In genomic region chr3:24071169-24071797, GRCm38 (mm10) we compare ENCODE assay signal across 9 mouse cellular contexts.
DNase-seq lines count a peak whose midpoint lies in the region; ATAC-seq and TF ChIP-seq lines count a peak whose summit lies in the region.
"Had no signal": no experiment of that assay in that cellular context is flagged by ENCODE, and none has a peak within 500 bp of the region (broad histone marks: within the 10 kb centered on the region; RNA-seq: fewer than 3 reads in every experiment).

No protein-coding gene starts in this region.

- H3K9ac ChIP-seq in kidney, postnatal 0 days (ENCODE audit: low read depth, low read length) = no peak overlapping the region
- no peak overlapping the region for H3K9ac ChIP-seq in heart, adult 2 months (ENCODE audit: low read depth, low read length)
- no peak overlapping the region for H3K9ac ChIP-seq in lung, embryonic 14.5 days
- H3K9ac ChIP-seq in liver, embryonic 11.5 days (ENCODE audit: low read depth, low read length) = no peak overlapping the region
- H3K9ac ChIP-seq: limb, embryonic 13.5 days had no signal

- 53% methylated on average over 3 of the region's 3 CpGs for WGBS in kidney, postnatal 0 days
- WGBS in heart, adult 2 months = 37% methylated on average over 3 of the region's 3 CpGs
- WGBS in lung, embryonic 14.5 days = 47% methylated on average over 3 of the region's 3 CpGs
- WGBS in liver, embryonic 11.5 days = 70% methylated on average over 3 of the region's 3 CpGs

- intact Hi-C loops in heart, adult 2 months (cut with DNase I) = loop anchor here (10.0 kb wide), 1 partner anchor 54 kb away; no protein-coding TSS in a partner anchor

- no peaks in the 10 kb centered on the region for H3K27me3 ChIP-seq in kidney, postnatal 0 days (ENCODE audit: insufficient read depth, low read length)
- H3K27me3 ChIP-seq in heart, adult 2 months (ENCODE audit: control insufficient read depth, insufficient read depth, low read length) = no peaks in the 10 kb centered on the region
- H3K27me3 ChIP-seq in lung, embryonic 14.5 days (ENCODE audit: insufficient read depth, low read length) = no peaks in the 10 kb centered on the region
- H3K27me3 ChIP-seq in liver, embryonic 11.5 days (replicated peaks; ENCODE audit: control insufficient read depth, insufficient read depth, low read length) = no peaks in the 10 kb centered on the region
- H3K27me3 ChIP-seq: limb, embryonic 13.5 days had no signal

- no peak for TF ChIP-seq CTCF in kidney, postnatal 0 days (IDR thresholded peaks at IDR 0.05; ENCODE audit: low read depth)
- no peak for TF ChIP-seq CTCF in heart, adult 2 months (IDR thresholded peaks at IDR 0.05)
- no peak for TF ChIP-seq CTCF in lung, embryonic 14.5 days (IDR thresholded peaks at IDR 0.05; ENCODE audit: low read depth)

- no peak for TF ChIP-seq POLR2A in heart, adult 2 months (IDR thresholded peaks at IDR 0.05; ENCODE audit: insufficient read depth, low read depth, low read length)

- no peaks in the 10 kb centered on the region for H3K4me1 ChIP-seq in kidney, postnatal 0 days (replicated peaks; ENCODE audit: insufficient read depth, low read length)
- H3K4me1 ChIP-seq in heart, adult 2 months (ENCODE audit: control insufficient read depth, insufficient read depth, low read length) = no peaks in the 10 kb centered on the region
- H3K4me1 ChIP-seq in lung, embryonic 14.5 days (ENCODE audit: insufficient read depth) = no peaks in the 10 kb centered on the region
- H3K4me1 ChIP-seq in liver, embryonic 11.5 days (replicated peaks; ENCODE audit: control insufficient read depth, insufficient read depth, low read length) = no peaks in the 10 kb centered on the region

- DNase-seq in kidney, postnatal 0 days (ENCODE audit: low spot score) = peak; percentile 5
- no peak for DNase-seq in kidney, adult 18-20 months
- DNase-seq in adrenal gland, postnatal 25 days = peak; percentile 21
- peak; percentile 43 to 56 for DNase-seq in heart, adult 2 months
- peak; percentile 85 for DNase-seq in lung, embryonic 14.5 days
- no peak for DNase-seq in spleen, adult 12 weeks (ENCODE audit: low spot score)
- DNase-seq in liver, embryonic 11.5 days (ENCODE audit: low spot score) = no peak

- no peak overlapping the region for H3K4me2 ChIP-seq in kidney, postnatal 0 days (ENCODE audit: low read length)
- no peak overlapping the region for H3K4me2 ChIP-seq in lung, embryonic 14.5 days
- no peak overlapping the region for H3K4me2 ChIP-seq in liver, embryonic 11.5 days
- H3K4me2 ChIP-seq: limb, embryonic 13.5 days had no signal

- H3K36me3 ChIP-seq in kidney, postnatal 0 days (ENCODE audit: insufficient read depth, low read length) = no peaks in the 10 kb centered on the region
- no peaks in the 10 kb centered on the region for H3K36me3 ChIP-seq in heart, adult 2 months (ENCODE audit: control insufficient read depth, insufficient read depth, low read length)
- H3K36me3 ChIP-seq in lung, embryonic 14.5 days (ENCODE audit: insufficient read depth) = no peaks in the 10 kb centered on the region
- no peaks in the 10 kb centered on the region for H3K36me3 ChIP-seq in liver, embryonic 11.5 days (ENCODE audit: control insufficient read depth, insufficient read depth, low read length)
- H3K36me3 ChIP-seq: limb, embryonic 13.5 days had no signal

- 0 out of 2 replicates have a peak overlapping the region, but pooled peaks have one; percentile 22 for H3K27ac ChIP-seq in kidney, postnatal 0 days
- no peak overlapping the region for H3K27ac ChIP-seq in heart, adult 2 months
- peak overlapping the region; percentile 21; the same call in 1 of the 2 replicates for H3K27ac ChIP-seq in lung, embryonic 14.5 days (ENCODE audit: low read depth)
- no peak overlapping the region for H3K27ac ChIP-seq in liver, embryonic 11.5 days (ENCODE audit: low read depth, low read length)
- H3K27ac ChIP-seq: limb, embryonic 13.5 days had no signal

- H3K9me3 ChIP-seq in kidney, postnatal 0 days (replicated peaks; ENCODE audit: low read length) = no peaks in the 10 kb centered on the region
- H3K9me3 ChIP-seq in lung, embryonic 14.5 days (ENCODE audit: low read depth, low read length) = no peaks in the 10 kb centered on the region
- H3K9me3 ChIP-seq in liver, embryonic 11.5 days (ENCODE audit: control insufficient read depth, low read length) = no peaks in the 10 kb centered on the region
- H3K9me3 ChIP-seq: limb, embryonic 13.5 days had no signal

- no peak for ATAC-seq in kidney, postnatal 0 days (replicated peaks; ENCODE audit: low FRiP score, low read depth)
- ATAC-seq in lung, embryonic 14.5 days (ENCODE audit: insufficient read depth) = peak; percentile 77
- ATAC-seq in liver, embryonic 11.5 days (replicated peaks; ENCODE audit: low FRiP score) = no peak

- no peaks in the 10 kb centered on the region for H3K79me2 ChIP-seq in heart, adult 2 months (replicated peaks; ENCODE audit: control insufficient read depth, insufficient read depth, low read length)

- TF ChIP-seq EP300 in heart, adult 2 months (IDR thresholded peaks at IDR 0.05; ENCODE audit: insufficient read depth, low read depth, low read length) = no peak

- H3K4me3 ChIP-seq in kidney, postnatal 0 days (replicated peaks; ENCODE audit: low read depth, low read length) = no peak overlapping the region
- no peak overlapping the region for H3K4me3 ChIP-seq in heart, adult 2 months
- no peak overlapping the region for H3K4me3 ChIP-seq in lung, embryonic 14.5 days (ENCODE audit: low read depth, low read length)
- no peak overlapping the region for H3K4me3 ChIP-seq in liver, embryonic 11.5 days (ENCODE audit: low read depth, low read length)
- H3K4me3 ChIP-seq: erythroblast, embryonic 14.5 days; limb, embryonic 13.5 days had no signal

Comparison
In these comparisons a context has a peak if more than half of its experiments do, and no peak if none do; other contexts are left out.
1. DNase-seq: peak in kidney, postnatal 0 days (single experiment), adrenal gland, postnatal 25 days (single experiment), heart, adult 2 months (2 of 2) and lung, embryonic 14.5 days (single experiment); none in kidney, adult 18-20 months (single experiment), spleen, adult 12 weeks (single experiment) and liver, embryonic 11.5 days (single experiment).
2. H3K27ac ChIP-seq: peak in kidney, postnatal 0 days (single experiment) and lung, embryonic 14.5 days (single experiment); none in heart, adult 2 months (single experiment) and liver, embryonic 11.5 days (single experiment).